Mouse (Mus musculus) olfactory bulb, adult 2 months (tissue): ENCODE results near the gene Akap13.

Source experiments
- CTCF ChIP-seq: fragments of 200-500 bp; IDR thresholded peaks from 2 replicates; pipeline ENCODE4 v1.5.1; 2012; ENCODE audit warnings: low read depth, mild to moderate bottlenecking, low read length, moderate library complexity; ENCODE audit not compliant: insufficient read depth
- POLR2A ChIP-seq: fragments of 200-500 bp; IDR thresholded peaks from 2 replicates; pipeline ENCODE4 v1.6.1; 2012; ENCODE audit warnings: mild to moderate bottlenecking, low read depth, low read length, moderate library complexity; ENCODE audit not compliant: insufficient read depth

DNA sequence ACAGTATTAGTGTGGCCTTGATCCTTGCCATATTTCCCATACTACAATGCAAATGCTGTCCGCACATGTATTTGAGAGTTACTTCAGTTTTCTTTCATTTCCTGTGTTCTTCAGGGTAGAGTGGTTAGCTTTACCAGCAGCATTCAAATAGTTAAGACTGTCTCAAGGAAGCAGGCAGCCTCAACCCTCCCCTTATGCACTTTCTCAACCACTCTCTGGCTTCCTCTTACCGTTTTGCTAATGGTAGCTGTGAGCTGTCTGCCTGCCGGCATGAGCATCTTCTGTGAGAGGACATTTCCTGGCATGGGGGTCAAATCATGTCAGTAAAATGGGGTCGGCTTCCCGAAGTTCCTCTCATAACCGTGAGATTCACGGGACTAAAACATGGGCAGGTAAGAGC, 246.4 kb downstream of the Akap13 start:
- TF ChIP-seq POLR2A: no peak
- TF ChIP-seq CTCF: no peak
